Mouse (Mus musculus) heart, postnatal 14 days (tissue): ENCODE measurements around the gene Prss54. TPM values are rescaled to one million over a fixed set of nuclear protein-coding genes. Genes with fewer than 3 reads are reported as not detected.

ENCODE experiments used
- DNase-seq, 2 experiments: peaks; one replicate each; pipeline ENCODE4 v3.0.0; 2021 to 2022
- intact Hi-C: fragments of 180-260 bp; cut with DNase I; formaldehyde crosslinking; loops from one replicate; pipeline ENCODE4 v1.15.1; 2025
- total RNA-seq, 2 experiments: library from RNA; stranded (reverse); gene quantifications; 2 replicates each; pipeline ENCODE4 v1.2.3; 2021

Gene Prss54
- total RNA-seq, 2 experiments from 2014 or later, result not detected

GRCm38 (mm10) chr8:95555963-95556362 is 20.2 kb downstream of the Prss54 start:
- intact Hi-C loops, result no loop called here
- DNase-seq, result no peak

- no peak for DNase-seq
- intact Hi-C loops, result no loop called here
Observed at GRCm38 (mm10) chr8:95551577-95551976, 24.6 kb downstream of the Prss54 start.

- DNase-seq, result no peak
- intact Hi-C loops, result no loop called here
Observed at GRCm38 (mm10) chr8:95549871-95550829, 26.0 kb downstream of the Prss54 start.

GRCm38 (mm10) chr8:95547931-95548330 is 28.2 kb downstream of the Prss54 start:
- intact Hi-C loops, result no loop called here
- no peak for DNase-seq

- intact Hi-C loops, result no loop called here
- DNase-seq, result no peak
Observed at GRCm38 (mm10) chr8:95546986-95547385, 29.2 kb downstream of the Prss54 start.

GRCm38 (mm10) chr8:95545815-95546214 is 30.3 kb downstream of the Prss54 start:
- DNase-seq, result no peak
- intact Hi-C loops, result no loop called here

- DNase-seq, result no peak
- intact Hi-C loops, result no loop called here
Observed at GRCm38 (mm10) chr8:95543065-95543464, 33.1 kb downstream of the Prss54 start.

- intact Hi-C loops, result no loop called here
- DNase-seq, result no peak
Observed at GRCm38 (mm10) chr8:95542191-95542590, 33.9 kb downstream of the Prss54 start.

GRCm38 (mm10) chr8:95539487-95539886 is 36.7 kb downstream of the Prss54 start:
- intact Hi-C loops, result no loop called here
- no peak for DNase-seq

GRCm38 (mm10) chr8:95533584-95534387 is 42.4 kb downstream of the Prss54 start, which contains the start of gene Ccdc113:
Gene Ccdc113, plus strand, starts transcription at chr8:95534085.
- intact Hi-C loops, result no loop called here
- peak; percentile 34 to 46 for DNase-seq

- no peak for DNase-seq
- intact Hi-C loops, result no loop called here
Observed at GRCm38 (mm10) chr8:95532206-95532605, 43.9 kb downstream of the Prss54 start.

GRCm38 (mm10) chr8:95528750-95529310 is 47.3 kb downstream of the Prss54 start:
- intact Hi-C loops, result no loop called here
- DNase-seq, result no peak

- intact Hi-C loops, result no loop called here
- DNase-seq, result no peak
Observed at GRCm38 (mm10) chr8:95528194-95528593, 47.9 kb downstream of the Prss54 start.

GRCm38 (mm10) chr8:95523991-95524390 is 52.1 kb downstream of the Prss54 start:
- intact Hi-C loops, result loop anchor here (1.0 kb wide), 1 partner anchor 8 kb away; no protein-coding TSS in a partner anchor
- no peak for DNase-seq

GRCm38 (mm10) chr8:95516928-95517327 is 59.2 kb downstream of the Prss54 start:
- no peak for DNase-seq
- intact Hi-C loops, result loop anchor here (1.0 kb wide), 1 partner anchor 7 kb away; no protein-coding TSS in a partner anchor

- intact Hi-C loops, result no loop called here
- DNase-seq, result no peak
Observed at GRCm38 (mm10) chr8:95513219-95513618, 62.9 kb downstream of the Prss54 start.

- no peak for DNase-seq
- intact Hi-C loops, result no loop called here
Observed at GRCm38 (mm10) chr8:95512257-95512656, 63.9 kb downstream of the Prss54 start.
